Mouse (Mus musculus): ENCODE measurements around the gene Nmnat3. TPM values are rescaled to one million over a fixed set of nuclear protein-coding genes. Genes with fewer than 3 reads are reported as not detected.

Nmnat3 gene
- polyA plus RNA-seq, 1 experiment from 2014 or later: 1.9 TPM

- WGBS: 77% methylated on average over 11 of the region's 11 CpGs
- Histone ChIP-seq H3K4me1 (peaks cover 7% of the 10 kb centered on the region; the same call in 1 of the 2 replicates), H3K4me2 (replicated peaks) (no peak overlapping the region), H3K4me3 (no peak overlapping the region), H3K9ac (replicated peaks) (no peak overlapping the region), H3K9me3 (no peaks in the 10 kb centered on the region), H3K27me3 (peaks cover 9% of the 10 kb centered on the region; the same call in 1 of the 2 replicates), H3K36me3 (no peaks in the 10 kb centered on the region), H3K27ac (replicated peaks) (no peak overlapping the region)
- ATAC-seq (ENCODE audit: low FRiP score, low read depth): no peak
Measured at GRCm38 (mm10) chr9:98374897-98375296, 87.7 kb downstream of the Nmnat3 start.

DNA sequence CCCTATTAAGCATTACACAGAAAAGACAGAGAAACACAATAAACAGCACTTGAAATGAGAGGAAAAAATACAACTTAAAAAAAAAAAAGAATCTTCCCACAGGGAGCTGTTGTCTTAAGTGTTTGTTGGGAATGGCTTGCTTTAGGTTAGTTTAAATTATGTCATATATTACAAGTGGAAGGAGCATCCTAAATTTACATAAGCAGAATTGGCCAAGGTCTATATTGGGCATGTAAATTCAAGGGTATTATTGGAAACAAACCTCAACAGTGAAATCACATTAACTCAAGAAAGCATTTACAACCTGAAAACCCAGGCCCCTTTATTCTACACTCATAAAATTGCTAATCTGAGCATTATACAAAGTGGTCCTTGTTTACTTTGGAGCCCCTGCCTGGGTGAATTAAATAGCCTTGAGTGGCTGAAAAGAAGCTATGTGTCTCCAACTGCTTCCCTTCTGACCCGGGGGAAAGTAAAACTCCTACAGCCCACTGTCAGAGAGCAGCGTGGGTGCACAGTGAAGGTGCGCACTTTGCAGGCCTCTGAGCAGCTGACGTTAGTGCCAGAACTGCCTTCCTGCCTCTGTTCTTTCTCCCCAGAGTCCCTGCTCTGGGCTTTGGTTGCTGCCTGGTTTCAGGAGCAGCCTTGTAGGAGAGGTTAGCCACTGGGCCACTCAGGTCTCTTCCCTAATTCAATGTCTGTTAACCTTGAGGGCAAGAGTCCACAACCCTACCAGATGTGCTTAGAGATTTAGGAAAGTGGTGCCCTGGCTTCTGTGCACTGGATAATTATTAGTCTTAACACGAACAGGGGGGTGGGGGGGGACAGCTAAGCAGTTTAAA, 88.3 kb downstream of the Nmnat3 start:
- Histone ChIP-seq H3K4me1 (peaks cover 6% of the 10 kb centered on the region; the same call in 1 of the 2 replicates), H3K4me3 (no peak overlapping the region), H3K9ac (replicated peaks) (no peak overlapping the region), H3K27ac (replicated peaks) (no peak overlapping the region), H3K4me2 (replicated peaks) (no peak overlapping the region), H3K9me3 (no peaks in the 10 kb centered on the region), H3K36me3 (no peaks in the 10 kb centered on the region), H3K27me3 (peaks cover 10% of the 10 kb centered on the region; the same call in 1 of the 2 replicates)
- ATAC-seq (ENCODE audit: low FRiP score, low read depth): no peak
- WGBS: 50% methylated on average over 5 of the region's 5 CpGs

GRCm38 (mm10) chr9:98379736-98380135, 92.5 kb downstream of the Nmnat3 start:
- peaks cover 10% of the 10 kb centered on the region for H3K27me3 ChIP-seq
- H3K9ac ChIP-seq (replicated peaks): no peak overlapping the region
- H3K4me1 ChIP-seq: peaks cover 6% of the 10 kb centered on the region; the same call in 1 of the 2 replicates
- no peak overlapping the region for H3K4me2 ChIP-seq (replicated peaks)
- no peak overlapping the region for H3K27ac ChIP-seq (replicated peaks)
- H3K36me3 ChIP-seq: no peaks in the 10 kb centered on the region
- WGBS: 67% methylated on average over 4 of the region's 4 CpGs
- H3K4me3 ChIP-seq: no peak overlapping the region
- no peaks in the 10 kb centered on the region for H3K9me3 ChIP-seq
- ATAC-seq (ENCODE audit: low FRiP score, low read depth): no peak

GRCm38 (mm10) chr9:98380593-98380992, 93.4 kb downstream of the Nmnat3 start:
- H3K4me1 ChIP-seq: peaks cover 5% of the 10 kb centered on the region; the same call in 1 of the 2 replicates
- H3K9me3 ChIP-seq: no peaks in the 10 kb centered on the region
- H3K9ac ChIP-seq (replicated peaks): no peak overlapping the region
- peaks cover 10% of the 10 kb centered on the region for H3K27me3 ChIP-seq
- 94% methylated on average over 9 of the region's 9 CpGs for WGBS
- H3K27ac ChIP-seq (replicated peaks): no peak overlapping the region
- H3K4me3 ChIP-seq: no peak overlapping the region
- H3K4me2 ChIP-seq (replicated peaks): no peak overlapping the region
- ATAC-seq (ENCODE audit: low FRiP score, low read depth): no peak
- no peaks in the 10 kb centered on the region for H3K36me3 ChIP-seq

DNA sequence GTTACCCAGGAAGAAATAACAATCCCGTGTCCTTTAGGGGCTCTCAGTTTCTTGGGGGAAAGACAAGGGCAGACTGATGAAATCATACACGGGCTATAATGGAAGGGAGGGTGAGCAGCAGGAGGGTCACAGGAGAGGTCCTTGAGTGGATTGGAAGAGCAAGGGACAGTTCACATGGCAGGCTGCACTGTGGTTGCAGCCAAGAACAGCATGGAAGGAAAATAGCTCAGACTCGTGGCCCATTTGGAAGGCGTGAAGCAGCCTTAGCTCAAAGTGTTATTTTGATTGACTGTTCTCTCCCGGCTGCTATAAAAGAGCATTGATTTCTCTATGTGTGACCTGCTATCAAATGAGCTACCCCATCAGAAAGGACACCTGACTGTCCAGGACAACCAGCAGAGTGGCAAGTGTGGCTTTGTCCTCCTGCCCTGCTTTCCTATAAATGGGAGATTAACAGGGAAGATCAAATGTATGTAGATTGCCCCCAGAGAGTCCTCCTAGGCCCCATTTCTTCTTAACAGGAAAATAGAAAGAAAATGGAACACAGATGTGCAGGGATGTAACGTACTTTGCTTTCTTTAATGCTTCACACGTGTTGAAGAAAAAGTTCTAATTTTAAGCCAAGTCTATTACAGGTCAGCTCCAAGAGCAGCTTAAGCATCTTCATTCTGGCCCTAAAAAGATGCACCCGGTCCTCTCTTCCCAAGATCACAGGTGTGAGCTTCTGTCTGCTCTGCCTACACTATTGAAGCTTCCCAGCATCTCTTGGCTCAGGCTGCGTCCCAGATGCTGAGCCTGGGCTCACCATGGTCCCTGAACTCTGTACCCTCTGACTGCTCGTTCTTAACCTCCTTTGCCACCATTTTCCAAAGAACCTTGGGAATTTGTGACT, 100.8 kb downstream of the Nmnat3 start:
- Histone ChIP-seq H3K9ac (replicated peaks) (no peak overlapping the region), H3K4me3 (no peak overlapping the region), H3K27me3 (no peaks in the 10 kb centered on the region), H3K27ac (replicated peaks) (no peak overlapping the region), H3K4me2 (replicated peaks) (no peak overlapping the region), H3K36me3 (no peaks in the 10 kb centered on the region), H3K9me3 (no peaks in the 10 kb centered on the region), H3K4me1 (no peaks in the 10 kb centered on the region)
- 74% methylated on average over 10 of the region's 10 CpGs for WGBS
- no peak for ATAC-seq (ENCODE audit: low FRiP score, low read depth)

- H3K27ac ChIP-seq (replicated peaks): no peak overlapping the region
- no peaks in the 10 kb centered on the region for H3K27me3 ChIP-seq
Measured at GRCm38 (mm10) chr9:98388633-98388965, 101.4 kb downstream of the Nmnat3 start.

GRCm38 (mm10) chr9:98393496-98393895, 106.3 kb downstream of the Nmnat3 start:
- Histone ChIP-seq H3K9ac (replicated peaks) (no peak overlapping the region), H3K4me3 (no peak overlapping the region), H3K27me3 (no peaks in the 10 kb centered on the region), H3K9me3 (no peaks in the 10 kb centered on the region), H3K4me2 (replicated peaks) (no peak overlapping the region), H3K36me3 (no peaks in the 10 kb centered on the region), H3K4me1 (no peaks in the 10 kb centered on the region), H3K27ac (replicated peaks) (no peak overlapping the region)
- 70% methylated on average over 4 of the region's 4 CpGs for WGBS
- no peak for ATAC-seq (ENCODE audit: low FRiP score, low read depth)

More at GRCm38 (mm10) chr9:98388633-98388965, 101.4 kb downstream of the Nmnat3 start:
- no peak overlapping the region for H3K9ac ChIP-seq (replicated peaks)
- H3K4me2 ChIP-seq (replicated peaks): no peak overlapping the region
- no peaks in the 10 kb centered on the region for H3K9me3 ChIP-seq
- H3K4me1 ChIP-seq: no peaks in the 10 kb centered on the region
- WGBS: 87% methylated on average over 5 of the region's 5 CpGs
- ATAC-seq (ENCODE audit: low FRiP score, low read depth): no peak
- no peaks in the 10 kb centered on the region for H3K36me3 ChIP-seq
- H3K4me3 ChIP-seq: no peak overlapping the region

GRCm38 (mm10) chr9:98397211-98397610, 110.0 kb downstream of the Nmnat3 start:
- H3K27me3 ChIP-seq: no peaks in the 10 kb centered on the region
- no peak overlapping the region for H3K9ac ChIP-seq (replicated peaks)
- H3K4me3 ChIP-seq: no peak overlapping the region
- H3K4me2 ChIP-seq (replicated peaks): no peak overlapping the region
- H3K36me3 ChIP-seq: no peaks in the 10 kb centered on the region
- H3K4me1 ChIP-seq: no peaks in the 10 kb centered on the region
- 84% methylated on average over 6 of the region's 6 CpGs for WGBS
- H3K9me3 ChIP-seq: no peaks in the 10 kb centered on the region
- no peak for ATAC-seq (ENCODE audit: low FRiP score, low read depth)
- no peak overlapping the region for H3K27ac ChIP-seq (replicated peaks)

DNA sequence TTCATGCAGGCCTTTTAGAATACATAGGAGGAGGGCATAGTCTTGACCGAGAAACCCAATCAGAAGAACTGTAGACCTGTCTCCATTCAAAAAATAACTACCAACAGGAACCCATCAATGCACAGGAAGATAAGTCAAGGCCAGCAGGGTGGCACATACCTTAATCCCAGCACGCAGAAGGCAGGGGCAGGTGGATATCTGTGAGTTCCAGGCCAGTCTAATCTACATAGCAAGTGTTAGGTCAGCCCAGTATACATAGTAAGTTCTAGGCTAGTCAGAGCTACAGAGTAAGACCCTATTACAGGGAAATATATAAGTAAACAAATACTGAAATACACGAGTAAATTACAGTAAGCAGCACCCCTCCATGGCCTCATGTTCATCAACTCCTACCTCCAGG, 110.6 kb downstream of the Nmnat3 start:
- Histone ChIP-seq H3K4me1 (no peaks in the 10 kb centered on the region), H3K9ac (replicated peaks) (no peak overlapping the region), H3K9me3 (no peaks in the 10 kb centered on the region), H3K27ac (replicated peaks) (no peak overlapping the region), H3K27me3 (no peaks in the 10 kb centered on the region), H3K4me2 (replicated peaks) (no peak overlapping the region), H3K36me3 (no peaks in the 10 kb centered on the region), H3K4me3 (no peak overlapping the region)
- 84% methylated on average over 3 of the region's 3 CpGs for WGBS
- ATAC-seq (ENCODE audit: low FRiP score, low read depth): no peak

DNA sequence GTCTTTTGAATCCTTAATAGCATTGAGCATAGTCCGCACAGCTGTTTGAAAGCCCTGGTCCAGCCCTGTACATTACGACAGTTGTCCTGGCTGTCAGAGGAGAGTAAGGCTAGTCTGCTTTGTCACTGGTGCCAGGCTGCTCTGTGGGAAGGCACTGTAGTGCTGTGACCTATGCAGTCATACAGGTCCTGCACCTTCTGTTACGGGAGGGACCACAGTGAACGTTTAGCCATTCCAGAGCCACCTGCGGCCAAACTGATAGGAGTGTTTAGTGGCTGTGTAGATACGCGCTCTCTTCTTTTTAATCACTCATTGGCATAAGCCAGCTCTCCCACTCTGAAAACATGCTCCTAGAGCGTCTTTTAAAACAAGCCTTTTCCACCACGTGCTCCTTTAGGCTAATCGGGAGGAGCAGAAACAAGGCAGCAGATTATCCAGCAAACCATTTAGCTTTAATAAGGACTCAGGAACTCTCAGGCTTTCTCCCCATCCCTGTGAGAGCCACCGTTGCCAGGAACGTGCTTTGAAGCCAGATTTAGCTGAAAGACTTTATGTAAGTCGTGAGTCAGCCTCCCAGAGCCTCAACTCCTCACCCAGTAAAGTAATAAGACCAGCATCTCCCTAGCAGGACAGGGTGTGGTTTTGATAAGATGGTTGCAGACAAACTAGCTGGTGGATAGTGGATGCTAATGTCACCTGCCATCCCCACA, 113.1 kb downstream of the Nmnat3 start:
- no peak overlapping the region for H3K9ac ChIP-seq (replicated peaks)
- no peaks in the 10 kb centered on the region for H3K9me3 ChIP-seq
- no peak overlapping the region for H3K4me3 ChIP-seq
- H3K4me2 ChIP-seq (replicated peaks): no peak overlapping the region
- H3K36me3 ChIP-seq: no peaks in the 10 kb centered on the region
- 76% methylated on average over 13 of the region's 13 CpGs for WGBS
- H3K4me1 ChIP-seq: no peaks in the 10 kb centered on the region
- ATAC-seq (ENCODE audit: low FRiP score, low read depth): no peak
- no peaks in the 10 kb centered on the region for H3K27me3 ChIP-seq
- no peak overlapping the region for H3K27ac ChIP-seq (replicated peaks)

- Histone ChIP-seq H3K4me1 (no peaks in the 10 kb centered on the region), H3K27ac (replicated peaks) (no peak overlapping the region), H3K4me3 (no peak overlapping the region), H3K36me3 (no peaks in the 10 kb centered on the region), H3K27me3 (no peaks in the 10 kb centered on the region), H3K4me2 (replicated peaks) (no peak overlapping the region), H3K9ac (replicated peaks) (no peak overlapping the region), H3K9me3 (no peaks in the 10 kb centered on the region)
- WGBS: 92% methylated on average over 5 of the region's 5 CpGs
- no peak for ATAC-seq (ENCODE audit: low FRiP score, low read depth)
Measured at GRCm38 (mm10) chr9:98401611-98402010, 114.4 kb downstream of the Nmnat3 start.

Measured in midbrain, embryonic 12.5 days (tissue).